Mouse (Mus musculus) liver, embryonic 16.5 days (tissue): ENCODE data around the gene Ecm1. TPM values are rescaled to one million over a fixed set of nuclear protein-coding genes. Genes with fewer than 3 reads are reported as not detected.

Source experiments
- ATAC-seq: fragments of 200-750 bp; cut with Nextera tagmentation; 2 replicates; pipeline ENCODE4 v1.8.0; 2017; ENCODE audit warnings: low read depth, mild to moderate bottlenecking, moderate number of reproducible peaks, moderate library complexity
- H3K27ac ChIP-seq: fragments of 300-500 bp; sonication (generic); 2 replicates; pipeline ENCODE4 v1.5.1; 2014; ENCODE audit warnings: mild to moderate bottlenecking, low read length
- H3K27me3 ChIP-seq: fragments of 300-500 bp; sonication (generic); 2 replicates; pipeline ENCODE4 v1.6.1; 2014; ENCODE audit warnings: low read depth, low read length, mixed read lengths; ENCODE audit not compliant: control insufficient read depth, insufficient read depth
- H3K36me3 ChIP-seq: fragments of 300-500 bp; sonication (generic); 2 replicates; pipeline ENCODE4 v1.6.1; 2014; ENCODE audit warnings: mild to moderate bottlenecking; ENCODE audit not compliant: control insufficient read depth, insufficient read depth
- H3K4me1 ChIP-seq: fragments of 300-500 bp; sonication (generic); 2 replicates; pipeline ENCODE4 v1.6.1; 2014; ENCODE audit warnings: low read depth, low read length, mixed read lengths; ENCODE audit not compliant: control insufficient read depth
- H3K4me2 ChIP-seq: fragments of 300-500 bp; sonication (generic); 2 replicates; pipeline ENCODE4 v1.6.1; 2014; ENCODE audit warnings: low read depth, low read length, mixed read lengths
- H3K4me3 ChIP-seq: fragments of 300-500 bp; sonication (generic); 2 replicates; pipeline ENCODE4 v1.5.1; 2014; ENCODE audit warnings: low read depth, mild to moderate bottlenecking, low read length
- H3K9ac ChIP-seq: fragments of 300-500 bp; sonication (generic); 2 replicates; pipeline ENCODE4 v1.6.1; 2014; ENCODE audit warnings: low read depth, low read length
- H3K9me3 ChIP-seq: fragments of 300-500 bp; sonication (generic); replicated peaks from 2 replicates; pipeline ENCODE4 v1.6.1; 2016; ENCODE audit warnings: low read length; ENCODE audit not compliant: control insufficient read depth
- whole genome bisulfite sequencing: fragments of 180-500 bp; shearing (Covaris S2); extraction: QIAGEN DNeasy Blood & Tissue Kit; methylation state at CpG from one replicate; pipeline ENCODE4 v1.1.7; 2014; ENCODE audit not compliant: insufficient replicate concordance; 5-methylcytosine and 5-hydroxymethylcytosine counted together
- polyA plus RNA-seq: library from polyadenylated mRNA; unstranded; fragments of >200 nt; fragmentation: Nextera tagmentation; extraction: Ambion mirVana; gene quantifications from 2 replicates; pipeline ENCODE4 v1.2.1, GENCODE M21; 2015

Gene Ecm1
- polyA plus RNA-seq, 1 experiment from 2014 or later, result 26.7 TPM

GRCm38 (mm10) chr3:95732297-95732696 lies 7.1 kb downstream of the Ecm1 start:
- no peaks in the 10 kb centered on the region for H3K27me3 ChIP-seq
- no peak overlapping the region for H3K27ac ChIP-seq
- no peak overlapping the region for H3K9ac ChIP-seq
- no peaks in the 10 kb centered on the region for H3K36me3 ChIP-seq
- no peaks in the 10 kb centered on the region for H3K9me3 ChIP-seq
- no peak for ATAC-seq
- peaks cover 29% of the 10 kb centered on the region for H3K4me1 ChIP-seq
- no peak overlapping the region for H3K4me2 ChIP-seq
- 82% methylated on average over 9 of the region's 9 CpGs for WGBS
- H3K4me3 ChIP-seq, result no peak overlapping the region

- H3K27me3 ChIP-seq, result no peaks in the 10 kb centered on the region
- H3K9ac ChIP-seq, result no peak overlapping the region
- ATAC-seq, result no peak
- no peaks in the 10 kb centered on the region for H3K9me3 ChIP-seq
- no peaks in the 10 kb centered on the region for H3K36me3 ChIP-seq
- H3K4me1 ChIP-seq, result peaks cover 29% of the 10 kb centered on the region
- no peak overlapping the region for H3K4me2 ChIP-seq
- no peak overlapping the region for H3K4me3 ChIP-seq
- no peak overlapping the region for H3K27ac ChIP-seq
- 74% methylated on average over 4 of the region's 4 CpGs for WGBS
Observed at GRCm38 (mm10) chr3:95731802-95732201, 7.6 kb downstream of the Ecm1 start.

- Histone ChIP-seq H3K9me3 (no peaks in the 10 kb centered on the region), H3K36me3 (no peaks in the 10 kb centered on the region), H3K9ac (no peak overlapping the region), H3K4me1 (peaks cover 29% of the 10 kb centered on the region), H3K4me3 (no peak overlapping the region), H3K27ac (no peak overlapping the region), H3K27me3 (no peaks in the 10 kb centered on the region), H3K4me2 (no peak overlapping the region)
- ATAC-seq, result no peak
- 70% methylated on average over 7 of the region's 7 CpGs for WGBS
Observed at GRCm38 (mm10) chr3:95730431-95730830, 8.9 kb downstream of the Ecm1 start.

GRCm38 (mm10) chr3:95728906-95729305 lies 10.5 kb downstream of the Ecm1 start:
- H3K9me3 ChIP-seq, result no peaks in the 10 kb centered on the region
- H3K9ac ChIP-seq, result no peak overlapping the region
- no peaks in the 10 kb centered on the region for H3K36me3 ChIP-seq
- H3K4me3 ChIP-seq, result no peak overlapping the region
- WGBS, result 76% methylated on average over 2 of the region's 2 CpGs
- ATAC-seq, result no peak
- no peak overlapping the region for H3K27ac ChIP-seq
- no peaks in the 10 kb centered on the region for H3K27me3 ChIP-seq
- H3K4me1 ChIP-seq, result peaks cover 16% of the 10 kb centered on the region
- no peak overlapping the region for H3K4me2 ChIP-seq

- 48% methylated on average over 7 of the region's 7 CpGs for WGBS
- Histone ChIP-seq H3K4me3 (no peak overlapping the region), H3K4me1 (no peaks in the 10 kb centered on the region), H3K9ac (no peak overlapping the region), H3K36me3 (no peaks in the 10 kb centered on the region), H3K4me2 (no peak overlapping the region), H3K9me3 (no peaks in the 10 kb centered on the region), H3K27me3 (no peaks in the 10 kb centered on the region), H3K27ac (no peak overlapping the region)
- ATAC-seq, result no peak
Observed at GRCm38 (mm10) chr3:95726696-95727358, 12.5 kb downstream of the Ecm1 start.

GRCm38 (mm10) chr3:95725863-95726262 lies 13.5 kb downstream of the Ecm1 start:
- Histone ChIP-seq H3K4me1 (no peaks in the 10 kb centered on the region), H3K9ac (no peak overlapping the region), H3K27ac (no peak overlapping the region), H3K9me3 (no peaks in the 10 kb centered on the region), H3K27me3 (no peaks in the 10 kb centered on the region), H3K4me3 (no peak overlapping the region), H3K36me3 (no peaks in the 10 kb centered on the region), H3K4me2 (no peak overlapping the region)
- WGBS, result 68% methylated on average over 7 of the region's 7 CpGs
- no peak for ATAC-seq

- Histone ChIP-seq H3K4me3 (no peak overlapping the region), H3K27me3 (no peaks in the 10 kb centered on the region), H3K4me2 (no peak overlapping the region), H3K36me3 (no peaks in the 10 kb centered on the region), H3K4me1 (no peaks in the 10 kb centered on the region), H3K9ac (no peak overlapping the region), H3K27ac (no peak overlapping the region), H3K9me3 (no peaks in the 10 kb centered on the region)
- WGBS, result 44% methylated on average over 3 of the region's 3 CpGs
- no peak for ATAC-seq
Observed at GRCm38 (mm10) chr3:95722386-95722785, 17.0 kb downstream of the Ecm1 start.

- Histone ChIP-seq H3K27ac (no peak overlapping the region), H3K9me3 (no peaks in the 10 kb centered on the region), H3K27me3 (no peaks in the 10 kb centered on the region), H3K9ac (no peak overlapping the region), H3K4me3 (no peak overlapping the region), H3K36me3 (no peaks in the 10 kb centered on the region), H3K4me1 (no peaks in the 10 kb centered on the region), H3K4me2 (no peak overlapping the region)
- no peak for ATAC-seq
- 61% methylated on average over 2 of the region's 2 CpGs for WGBS
Observed at GRCm38 (mm10) chr3:95718153-95718552, 21.2 kb downstream of the Ecm1 start.

GRCm38 (mm10) chr3:95716075-95716474 lies 23.3 kb downstream of the Ecm1 start:
- Histone ChIP-seq H3K27me3 (no peaks in the 10 kb centered on the region), H3K4me2 (no peak overlapping the region), H3K36me3 (no peaks in the 10 kb centered on the region), H3K27ac (no peak overlapping the region), H3K9ac (no peak overlapping the region), H3K4me1 (no peaks in the 10 kb centered on the region), H3K4me3 (no peak overlapping the region), H3K9me3 (no peaks in the 10 kb centered on the region)
- 74% methylated on average over 1 of the region's 1 CpGs for WGBS
- no peak for ATAC-seq
